Mouse (Mus musculus) frontal cortex, postnatal 36 days (tissue): Measurements from ENCODE around the gene Adgrv1.

Source experiments
- DNase-seq, 2 experiments: peaks; one replicate each; pipeline ENCODE4 v3.0.0; 2022; ENCODE audit warnings: low spot score in 2 of 2

Gene Adgrv1

GRCm38 (mm10) chr13:81142268-81142884, 490.6 kb downstream of the Adgrv1 start:
- DNase-seq: no peak

GRCm38 (mm10) chr13:81136652-81137422, 496.1 kb downstream of the Adgrv1 start:
- peak in 1 of 2 experiments; percentile 7 for DNase-seq

DNA sequence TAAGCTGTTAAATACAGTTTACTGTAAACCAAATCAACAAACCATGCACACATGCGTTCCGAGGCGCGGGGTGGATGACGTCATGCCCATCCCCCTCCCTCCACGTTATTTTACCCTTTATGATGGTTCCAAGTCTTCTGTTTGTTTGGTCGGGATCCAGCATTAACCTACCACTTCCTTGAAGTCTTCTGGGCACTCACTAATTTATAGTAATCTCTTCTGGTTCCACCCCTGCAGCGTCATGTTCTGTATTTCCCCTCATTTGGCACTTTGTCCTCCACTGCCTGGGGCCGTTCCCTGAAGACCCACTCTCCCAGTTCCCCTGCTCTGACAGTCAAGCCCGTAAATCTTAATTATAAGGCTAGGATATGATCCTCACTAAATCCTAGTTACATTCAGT, 497.0 kb downstream of the Adgrv1 start:
- no peak for DNase-seq

DNA sequence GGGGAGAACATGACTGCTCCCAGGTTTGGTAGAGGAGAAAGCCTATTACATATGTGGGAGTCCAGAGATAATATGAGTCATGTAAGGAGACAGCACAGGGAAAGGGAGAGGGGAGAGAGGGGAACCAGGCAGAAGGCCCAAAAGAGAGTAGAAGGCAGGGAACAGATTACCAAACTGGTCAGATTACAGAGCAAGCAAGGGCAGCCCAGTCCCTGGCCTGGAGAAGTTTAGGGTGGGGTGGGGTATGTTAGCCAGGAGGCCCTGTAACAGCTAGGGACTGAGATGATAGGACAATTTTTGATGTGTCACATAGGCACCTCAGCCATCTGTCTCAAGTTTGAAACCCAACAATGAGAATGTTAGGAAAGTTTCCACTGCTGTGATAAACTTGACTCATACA, 498.5 kb downstream of the Adgrv1 start:
- DNase-seq: no peak

- DNase-seq: no peak
Observed at GRCm38 (mm10) chr13:81133336-81133735, 499.6 kb downstream of the Adgrv1 start.

GRCm38 (mm10) chr13:81132691-81133090, 500.3 kb downstream of the Adgrv1 start:
- no peak for DNase-seq

- no peak for DNase-seq
Observed at GRCm38 (mm10) chr13:81131860-81132259, 501.1 kb downstream of the Adgrv1 start.

DNA sequence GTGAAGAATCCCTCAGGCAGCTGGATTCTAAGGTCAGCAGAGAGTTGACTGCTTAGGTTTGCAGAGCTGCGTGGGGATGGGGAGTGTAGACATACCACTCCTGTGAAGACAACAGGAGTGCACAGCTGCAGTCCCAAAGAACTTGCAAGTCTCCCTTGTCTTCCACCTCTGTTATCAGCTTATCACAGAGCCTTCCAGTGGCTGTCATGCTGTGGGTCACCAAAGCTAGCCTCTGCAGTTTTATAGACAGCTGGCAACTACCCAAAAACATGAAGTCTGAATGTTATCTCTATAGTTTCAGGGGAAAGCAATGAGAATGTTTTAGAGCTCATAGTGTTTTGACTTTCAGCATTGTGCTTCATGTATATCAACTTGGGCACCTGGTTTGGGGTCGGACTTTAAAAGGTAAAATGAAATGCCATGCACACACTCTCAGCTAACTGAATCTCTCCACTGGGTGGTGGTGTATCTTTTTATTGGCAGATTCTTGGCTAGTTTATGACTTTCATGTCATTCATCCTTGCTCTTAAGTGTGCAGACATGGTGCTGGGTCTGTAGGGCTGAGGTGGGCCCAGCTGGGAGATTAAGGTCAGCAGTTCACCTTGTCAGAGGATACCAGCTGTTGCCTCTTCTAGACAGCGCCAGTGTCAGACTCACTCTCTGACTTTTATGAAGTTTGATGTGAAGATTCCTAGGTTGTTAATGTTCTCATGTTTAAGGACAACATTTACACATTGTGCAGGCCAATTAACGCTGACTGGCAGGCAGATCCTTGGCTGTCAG, 502.0 kb downstream of the Adgrv1 start:
- no peak for DNase-seq

DNA sequence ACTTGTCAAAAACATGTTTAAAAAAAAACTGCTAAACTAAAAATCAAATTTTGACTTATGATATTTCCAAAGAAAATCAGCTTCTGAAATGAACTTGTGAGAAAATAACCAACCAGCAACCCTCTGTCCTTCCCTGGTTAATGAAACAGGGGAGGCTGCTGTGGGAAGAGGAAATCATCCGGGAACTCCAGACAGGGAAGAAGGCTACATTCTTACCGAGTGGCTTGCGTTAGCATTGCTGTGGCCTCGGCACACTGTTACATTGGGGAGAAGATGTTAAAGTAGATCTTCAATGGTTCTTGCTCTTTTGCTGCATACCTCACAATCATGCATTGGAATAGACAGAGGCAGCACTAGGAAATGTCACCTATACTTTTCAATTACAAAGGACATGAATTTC, 507.1 kb downstream of the Adgrv1 start:
- no peak for DNase-seq

DNA sequence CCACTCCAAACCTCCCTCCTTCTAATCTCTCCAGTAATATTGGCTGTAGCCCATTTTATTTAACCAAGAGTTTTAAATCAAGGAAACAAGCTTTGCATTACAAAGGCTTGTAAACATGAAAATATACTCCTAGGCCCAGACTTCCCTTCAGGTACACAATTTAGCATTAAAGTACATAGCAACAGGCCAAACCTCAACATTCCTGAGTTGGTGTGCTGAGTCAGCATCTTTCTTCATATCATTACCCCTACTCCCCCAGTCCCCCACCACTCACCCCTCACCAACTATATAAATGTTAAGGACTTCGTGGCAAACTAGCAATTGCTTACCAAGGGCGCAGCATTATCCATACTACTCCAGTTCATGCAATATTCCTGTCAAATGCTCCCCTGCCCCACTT, 510.7 kb downstream of the Adgrv1 start:
- DNase-seq: no peak

GRCm38 (mm10) chr13:81110479-81110878, 522.5 kb downstream of the Adgrv1 start:
- no peak for DNase-seq

GRCm38 (mm10) chr13:81109676-81110075, 523.3 kb downstream of the Adgrv1 start:
- no peak for DNase-seq

DNA sequence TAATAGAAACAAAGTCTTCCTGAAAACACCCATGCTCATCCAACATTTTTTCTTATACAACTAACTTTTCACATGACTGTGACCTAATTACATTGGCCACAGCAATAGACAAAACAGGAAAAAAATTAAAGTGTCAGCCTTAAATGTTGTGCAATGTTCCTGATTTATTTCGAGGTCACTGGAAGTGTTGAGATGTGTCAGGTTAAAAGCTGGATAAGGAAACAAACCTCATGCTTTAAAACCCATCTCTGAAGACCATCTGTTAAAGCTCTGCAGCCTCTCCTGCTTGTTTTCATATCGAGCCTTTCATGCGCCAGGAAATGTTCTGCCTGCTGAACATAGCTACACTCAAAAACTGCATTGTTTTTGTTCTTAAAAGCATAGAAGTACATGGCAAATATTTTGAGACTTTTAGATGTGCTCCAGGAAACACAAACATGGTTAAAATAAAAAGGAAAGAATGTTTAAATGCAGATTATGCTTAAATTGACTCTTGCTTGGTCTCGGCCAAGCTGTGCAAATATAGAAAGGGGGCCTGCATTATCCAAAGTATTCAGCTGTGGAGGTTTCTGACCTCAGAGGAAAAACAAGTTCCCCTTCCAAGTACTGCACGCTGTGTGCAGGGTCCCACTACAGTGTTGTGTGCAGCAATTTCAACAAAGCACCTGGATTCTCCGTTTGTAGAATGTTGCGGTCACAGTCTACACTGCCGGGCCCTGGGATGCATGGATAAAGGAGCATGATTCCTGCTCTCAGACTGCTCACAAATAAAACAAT, 524.2 kb downstream of the Adgrv1 start:
- DNase-seq: no peak

DNA sequence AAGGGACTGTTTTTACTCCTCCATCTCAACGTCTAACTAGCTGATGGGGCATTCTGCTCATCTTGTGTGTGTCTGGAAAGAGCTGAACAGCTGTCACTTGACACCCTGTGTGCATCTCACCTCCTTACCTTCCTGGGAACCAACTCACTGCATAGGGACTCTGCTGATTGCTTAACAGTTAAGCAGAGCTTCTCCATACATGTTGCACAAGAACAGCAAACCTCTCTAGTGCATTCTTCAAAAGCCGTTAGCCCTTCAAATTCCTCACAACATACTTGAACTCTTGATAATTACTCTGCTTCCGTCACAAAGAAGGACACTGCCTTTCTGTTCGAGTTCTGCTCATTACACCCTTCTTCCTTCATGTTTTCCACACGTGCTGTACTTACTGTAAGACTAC, 525.5 kb downstream of the Adgrv1 start:
- no peak for DNase-seq

- DNase-seq: no peak
Observed at GRCm38 (mm10) chr13:81103794-81104193, 529.2 kb downstream of the Adgrv1 start.

- DNase-seq: no peak
Observed at GRCm38 (mm10) chr13:81096424-81096823, 536.5 kb downstream of the Adgrv1 start.

DNA sequence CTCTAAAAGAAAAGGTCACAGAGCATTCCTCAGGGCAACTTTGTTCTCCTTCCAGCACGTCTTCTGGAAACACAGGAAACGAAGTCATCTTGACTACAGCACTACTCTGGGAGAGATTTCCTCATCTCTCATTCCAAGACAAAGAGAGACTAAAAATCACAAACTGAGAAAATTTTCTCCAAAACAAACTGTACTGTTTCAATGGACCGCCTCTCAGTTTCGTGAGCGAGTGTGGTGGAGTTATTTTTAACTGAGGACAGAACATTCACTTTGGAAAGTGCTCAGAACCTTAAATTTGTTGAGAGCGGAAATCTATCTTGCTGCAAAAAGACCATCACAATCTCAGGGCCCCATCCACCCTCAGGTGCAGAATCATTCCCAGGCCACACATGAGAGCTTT, 538.4 kb downstream of the Adgrv1 start:
- DNase-seq: peak; percentile 12 to 30

DNA sequence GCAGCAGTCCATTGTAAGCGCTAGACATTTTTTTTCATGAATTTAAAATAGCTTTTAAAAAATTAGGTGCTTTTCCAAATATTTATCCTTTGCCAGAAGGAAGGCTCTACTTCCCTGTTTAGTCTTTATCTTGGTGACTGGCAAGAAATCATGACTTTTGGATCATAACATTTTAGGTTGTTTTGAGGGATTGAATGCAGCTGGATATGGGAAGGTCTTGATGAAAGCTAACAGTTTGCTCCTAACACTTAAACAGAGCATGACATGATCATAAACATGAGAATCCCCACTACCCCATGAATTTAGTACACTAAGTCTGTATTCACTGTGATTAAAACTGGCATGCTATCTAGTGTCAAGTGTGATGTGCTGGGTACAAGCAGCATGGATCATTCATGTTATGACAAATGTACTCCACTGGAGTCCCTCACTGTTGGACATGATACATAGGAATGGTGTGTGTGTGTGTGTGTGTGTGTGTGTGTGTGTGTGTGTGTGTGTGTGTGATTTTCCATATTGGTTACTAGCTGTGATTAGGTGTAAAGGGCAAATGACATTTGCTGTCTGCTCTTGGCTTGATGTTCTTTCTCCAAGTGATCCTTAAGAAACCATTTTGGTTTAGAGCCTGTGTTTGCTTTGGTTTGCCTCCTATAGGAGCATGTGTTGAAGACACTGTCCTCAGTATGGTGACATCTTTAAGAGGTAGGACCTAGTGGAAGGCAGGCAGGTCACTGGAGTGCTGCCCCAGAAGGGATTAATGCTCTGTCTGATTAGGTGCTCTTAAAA, 542.7 kb downstream of the Adgrv1 start:
- no peak for DNase-seq

GRCm38 (mm10) chr13:81086969-81087682, 545.8 kb downstream of the Adgrv1 start:
- no peak for DNase-seq

DNA sequence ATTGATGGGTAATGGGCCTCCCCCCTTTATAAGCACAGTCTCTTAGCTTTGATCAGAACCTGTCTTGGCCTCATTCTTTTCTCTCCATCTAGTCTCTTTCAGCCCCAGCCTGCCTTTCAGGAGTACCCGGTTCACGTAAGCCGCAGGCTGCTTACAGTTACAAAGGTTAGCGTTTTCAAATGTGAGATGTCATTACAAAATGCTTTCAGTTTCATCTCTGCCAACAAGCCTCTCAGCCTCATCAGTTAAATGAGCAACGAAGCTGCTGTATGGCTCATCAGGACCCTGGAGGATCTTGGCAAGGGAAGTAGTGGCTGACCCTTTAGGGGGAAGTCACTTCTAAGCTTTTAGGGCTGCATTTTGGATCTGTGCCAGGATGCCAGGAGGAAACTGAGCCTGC, 560.7 kb downstream of the Adgrv1 start:
- no peak for DNase-seq
